Mouse (Mus musculus): ENCODE measurements around the gene Degs1. TPM values are rescaled to one million over a fixed set of nuclear protein-coding genes. Genes with fewer than 3 reads are reported as not detected.
A peak's percentile ranks its signal among the peaks of the same experiment; 100 is the strongest.
"Not testable (repeated sequence)": the region's sequence is repeated elsewhere in the genome, so short reads cannot be mapped to it uniquely, and the experiment has no call there.

The Degs1 gene
- total RNA-seq, 2 experiments from 2014 or later, result 62.9 to 65.3 TPM

- no peak for TF ChIP-seq CTCF (conservative IDR thresholded peaks at IDR 0.05)
- Histone ChIP-seq H3K4me3 (no peak overlapping the region), H3K27ac (no peak overlapping the region)
- no peak for DNase-seq (ENCODE audit: low spot score in 2 of 2)
These were observed 14.2 kb upstream of the Degs1 start for GRCm38 (mm10) chr1:182296816-182297215.

GRCm38 (mm10) chr1:182296141-182296540, 13.5 kb upstream of the Degs1 start:
- no peak for TF ChIP-seq CTCF (conservative IDR thresholded peaks at IDR 0.05)
- DNase-seq (ENCODE audit: low spot score in 2 of 2), result no peak
- Histone ChIP-seq H3K27ac (no peak overlapping the region), H3K4me3 (no peak overlapping the region)

GRCm38 (mm10) chr1:182292291-182292690, 9.7 kb upstream of the Degs1 start:
- H3K27ac ChIP-seq, result no peak overlapping the region
- no peak for DNase-seq (ENCODE audit: low spot score in 2 of 2)
- no peak overlapping the region for H3K4me3 ChIP-seq
- no peak for TF ChIP-seq CTCF (conservative IDR thresholded peaks at IDR 0.05)

- H3K4me3 ChIP-seq; H3K27ac ChIP-seq; DNase-seq (ENCODE audit: low spot score in 2 of 2): not testable (repeated sequence)
These were observed 8.1 kb upstream of the Degs1 start for GRCm38 (mm10) chr1:182290741-182291140.

GRCm38 (mm10) chr1:182289781-182290180, 7.2 kb upstream of the Degs1 start:
- H3K27ac ChIP-seq, result no peak overlapping the region
- TF ChIP-seq CTCF (conservative IDR thresholded peaks at IDR 0.05), result no peak
- no peak overlapping the region for H3K4me3 ChIP-seq
- no peak for DNase-seq (ENCODE audit: low spot score in 2 of 2)

- no peak for TF ChIP-seq CTCF (conservative IDR thresholded peaks at IDR 0.05)
- Histone ChIP-seq H3K27ac (peak overlapping the region; percentile 68), H3K4me3 (peak overlapping the region; percentile 6; the same call in 1 of the 2 replicates)
- no peak for DNase-seq (ENCODE audit: low spot score in 2 of 2)
These were observed 6.0 kb upstream of the Degs1 start for GRCm38 (mm10) chr1:182288601-182289000.

GRCm38 (mm10) chr1:182287781-182288180, 5.2 kb upstream of the Degs1 start:
- peak overlapping the region; percentile 68 for H3K27ac ChIP-seq
- H3K4me3 ChIP-seq, result peak overlapping the region; percentile 6; the same call in 1 of the 2 replicates
- no peak for DNase-seq (ENCODE audit: low spot score in 2 of 2)
- peak; percentile 37 for TF ChIP-seq CTCF (conservative IDR thresholded peaks at IDR 0.05)

GRCm38 (mm10) chr1:182284795-182285194, 2.2 kb upstream of the Degs1 start:
- DNase-seq (ENCODE audit: low spot score in 2 of 2), result no peak
- no peak overlapping the region for H3K27ac ChIP-seq
- no peak overlapping the region for H3K4me3 ChIP-seq
- TF ChIP-seq CTCF (conservative IDR thresholded peaks at IDR 0.05), result no peak

GRCm38 (mm10) chr1:182283231-182283630, 627 bp upstream of the Degs1 start:
- DNase-seq (ENCODE audit: low spot score in 2 of 2), result no peak
- no peak for TF ChIP-seq CTCF (conservative IDR thresholded peaks at IDR 0.05)
- no peak overlapping the region; the same call in 1 of the 2 replicates for H3K27ac ChIP-seq
- peak overlapping the region; percentile 85 for H3K4me3 ChIP-seq

GRCm38 (mm10) chr1:182281251-182281711, 1.3 kb downstream of the Degs1 start:
- Histone ChIP-seq H3K27ac (peak overlapping the region; percentile 92), H3K4me3 (peak overlapping the region; percentile 85)
- no peak for TF ChIP-seq CTCF (conservative IDR thresholded peaks at IDR 0.05)
- no peak for DNase-seq (ENCODE audit: low spot score in 2 of 2)

- H3K4me3 ChIP-seq, result peak overlapping the region; percentile 85; the same call in 1 of the 2 replicates
- no peak for TF ChIP-seq CTCF (conservative IDR thresholded peaks at IDR 0.05)
- DNase-seq (ENCODE audit: low spot score in 2 of 2), result no peak
- peak overlapping the region; percentile 92; the same call in 1 of the 2 replicates for H3K27ac ChIP-seq
These were observed 2.0 kb downstream of the Degs1 start for GRCm38 (mm10) chr1:182280577-182280976.

GRCm38 (mm10) chr1:182280046-182280445, 2.6 kb downstream of the Degs1 start:
- no peak for TF ChIP-seq CTCF (conservative IDR thresholded peaks at IDR 0.05)
- no peak overlapping the region for H3K4me3 ChIP-seq
- DNase-seq (ENCODE audit: low spot score in 2 of 2), result no peak
- 0 out of 2 replicates have a peak overlapping the region, but pooled peaks have one; percentile 92 for H3K27ac ChIP-seq

GRCm38 (mm10) chr1:182279436-182279835, 3.2 kb downstream of the Degs1 start:
- TF ChIP-seq CTCF (conservative IDR thresholded peaks at IDR 0.05), result no peak
- DNase-seq (ENCODE audit: low spot score in 2 of 2), result no peak

GRCm38 (mm10) chr1:182275109-182275508, 7.5 kb downstream of the Degs1 start:
- H3K4me3 ChIP-seq, result no peak overlapping the region
- no peak for TF ChIP-seq CTCF (conservative IDR thresholded peaks at IDR 0.05)
- no peak for DNase-seq (ENCODE audit: low spot score in 2 of 2)
- H3K27ac ChIP-seq, result no peak overlapping the region

More at GRCm38 (mm10) chr1:182279436-182279835, 3.2 kb downstream of the Degs1 start:
- no peak overlapping the region for H3K27ac ChIP-seq
- no peak overlapping the region for H3K4me3 ChIP-seq

Measured in layer of hippocampus, adult 2 months (tissue).